Mouse (Mus musculus) bone marrow, adult 2 months (tissue): ENCODE results near the gene Caln1.

Experiments
- CTCF ChIP-seq: fragments of 200-500 bp; IDR thresholded peaks from 2 replicates; pipeline ENCODE4 v1.5.1; 2011; ENCODE audit warnings: low read length, control low read depth; ENCODE audit not compliant: control insufficient read depth, insufficient read depth
- POLR2A ChIP-seq: fragments of 200-500 bp; IDR thresholded peaks from 2 replicates; pipeline ENCODE4 v1.6.1; 2011; ENCODE audit warnings: low read depth, mild to moderate bottlenecking, control low read depth, low read length, borderline replicate concordance; ENCODE audit not compliant: control insufficient read depth

- TF ChIP-seq CTCF (no peak), POLR2A (no peak)
Measured at GRCm38 (mm10) chr5:130584042-130584441, 214.8 kb downstream of the Caln1 start.
